Mouse (Mus musculus) G1E-ER4 (cell line): Measurements from ENCODE around the gene Polr2c. TPM values are rescaled to one million over a fixed set of nuclear protein-coding genes. Genes with fewer than 3 reads are reported as not detected.

Source experiments
- GATA1 ChIP-seq: IDR thresholded peaks from one replicate; pipeline ENCODE4 v1.8.0; 2012; ENCODE audit warnings: low read length, inconsistent platforms
- polyA plus RNA-seq: library from polyadenylated mRNA; stranded (reverse); fragments of >175 nt; gene quantifications from 2 replicates; pipeline ENCODE4 v1.2.3, GENCODE M21; 2012

Gene Polr2c
- polyA plus RNA-seq, 1 experiment: 30.8 TPM

DNA sequence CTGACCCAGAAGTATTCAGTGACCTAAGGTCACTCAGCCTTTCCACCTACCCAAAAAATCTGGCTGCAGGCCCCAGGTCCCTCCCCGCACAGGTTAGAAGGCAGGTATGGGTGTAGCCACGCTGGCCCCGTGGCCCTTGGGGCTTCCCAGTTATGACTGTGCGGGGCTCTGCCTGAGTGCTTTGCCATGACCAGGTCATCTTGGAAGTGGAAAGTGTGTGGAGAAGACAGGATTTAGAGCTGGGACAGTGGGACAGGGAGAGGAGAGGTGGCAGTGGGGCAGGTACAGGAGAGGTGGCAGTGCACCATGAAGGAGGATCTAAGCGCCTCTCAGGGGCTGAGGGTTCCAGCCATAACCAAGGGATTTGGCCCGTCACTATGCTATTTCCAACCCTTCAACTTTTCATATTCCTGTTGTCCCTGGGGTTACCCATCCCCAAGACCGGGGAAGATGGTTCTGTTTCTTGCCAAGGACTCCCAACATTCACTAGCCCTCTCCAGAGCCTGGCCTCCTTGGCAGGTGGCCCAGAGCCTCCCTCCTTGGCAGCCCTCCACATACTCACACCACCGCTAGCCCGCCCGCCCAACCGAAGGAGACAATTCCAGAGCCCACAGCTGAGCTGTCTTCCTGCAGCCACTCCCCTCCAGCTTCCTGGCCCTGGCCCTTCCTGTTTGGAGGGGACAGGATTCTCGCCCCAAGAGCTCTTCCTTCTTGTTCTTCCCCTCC lies 47.4 kb downstream of the Polr2c start:
- no peak for TF ChIP-seq GATA1

GRCm38 (mm10) chr8:94907591-94908300 lies 50.5 kb downstream of the Polr2c start:
- TF ChIP-seq GATA1: no peak

GRCm38 (mm10) chr8:94908847-94909246 lies 51.6 kb downstream of the Polr2c start:
- no peak for TF ChIP-seq GATA1

- no peak for TF ChIP-seq GATA1
Observed at GRCm38 (mm10) chr8:94913061-94913660, 55.9 kb downstream of the Polr2c start.

GRCm38 (mm10) chr8:94914256-94914655 lies 57.0 kb downstream of the Polr2c start:
- TF ChIP-seq GATA1: no peak

GRCm38 (mm10) chr8:94914701-94915101 lies 57.5 kb downstream of the Polr2c start:
- no peak for TF ChIP-seq GATA1

DNA sequence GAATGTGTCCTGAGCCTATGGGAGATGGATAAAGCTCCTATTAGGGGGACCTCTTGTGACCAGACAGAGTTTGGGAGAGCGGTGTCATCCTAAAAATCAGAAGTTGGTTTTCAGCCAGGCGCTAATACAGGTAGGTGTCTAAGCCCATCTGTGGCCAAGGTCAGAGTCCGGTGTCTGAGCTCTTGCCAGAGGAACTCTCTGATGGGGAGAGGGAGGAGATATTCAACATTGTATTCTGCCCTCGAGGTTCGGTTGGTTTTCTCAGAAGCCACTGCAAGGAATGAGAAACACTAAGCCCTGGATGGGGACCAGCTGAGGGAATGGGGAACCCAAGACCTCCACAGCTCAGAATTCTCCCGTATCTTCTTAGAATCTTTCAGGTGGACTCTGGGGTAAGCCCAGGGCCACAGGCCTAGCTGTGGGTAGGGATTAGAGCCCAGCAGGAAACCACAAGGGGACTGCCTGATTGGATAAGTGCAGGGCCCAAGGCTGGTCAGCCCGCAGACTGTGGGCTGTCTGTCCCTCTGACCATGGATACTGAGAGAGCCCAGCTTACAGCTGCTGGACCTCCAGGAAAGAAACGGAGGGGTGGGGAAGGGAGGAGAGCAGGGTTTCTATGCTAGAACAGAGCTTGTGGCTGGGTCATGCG lies 59.2 kb downstream of the Polr2c start:
- TF ChIP-seq GATA1: no peak

DNA sequence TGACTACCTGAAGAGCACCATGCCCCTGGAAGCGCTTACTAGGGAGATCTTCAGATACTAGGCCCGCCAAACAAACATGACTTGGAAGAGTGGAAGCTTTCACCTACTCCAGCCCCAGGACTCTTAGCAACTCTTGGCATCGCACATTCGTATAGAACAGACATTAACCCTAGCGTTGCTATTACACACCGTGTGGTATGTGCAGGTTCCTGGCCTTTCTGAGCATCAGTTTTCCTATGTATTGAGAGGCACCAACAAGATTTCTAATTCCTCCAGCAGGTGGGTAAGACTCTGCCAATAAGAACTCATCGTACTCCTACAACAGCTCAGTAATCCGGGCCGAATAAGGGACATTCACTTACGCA lies 59.7 kb downstream of the Polr2c start:
- TF ChIP-seq GATA1: no peak

DNA sequence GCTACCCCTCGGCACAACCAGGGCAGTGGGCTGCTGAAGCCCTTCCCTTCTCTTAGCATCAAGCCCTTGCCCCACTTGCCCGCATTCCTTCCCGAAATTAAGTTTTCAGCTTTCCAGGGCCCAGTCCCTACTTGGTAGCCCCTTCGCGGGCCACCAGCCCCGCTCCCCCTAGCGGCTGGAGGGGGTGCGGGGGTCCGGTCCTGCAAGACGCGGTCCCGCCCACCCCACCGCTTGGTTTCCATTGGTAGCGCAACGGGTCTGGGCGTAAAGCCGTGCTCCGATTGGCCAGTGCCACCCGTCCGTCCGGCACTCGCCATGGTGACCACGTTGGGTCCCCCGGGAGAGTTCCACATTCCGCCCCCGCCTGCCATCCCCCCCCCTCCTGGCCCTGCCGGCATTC lies 60.1 kb downstream of the Polr2c start:
- no peak for TF ChIP-seq GATA1

GRCm38 (mm10) chr8:94917851-94918495 lies 60.7 kb downstream of the Polr2c start, which contains the start of gene Ccdc102a:
Ccdc102a (minus strand) TSS chr8:94918098.
- TF ChIP-seq GATA1: no peak

GRCm38 (mm10) chr8:94919256-94919655 lies 62.0 kb downstream of the Polr2c start:
- no peak for TF ChIP-seq GATA1

DNA sequence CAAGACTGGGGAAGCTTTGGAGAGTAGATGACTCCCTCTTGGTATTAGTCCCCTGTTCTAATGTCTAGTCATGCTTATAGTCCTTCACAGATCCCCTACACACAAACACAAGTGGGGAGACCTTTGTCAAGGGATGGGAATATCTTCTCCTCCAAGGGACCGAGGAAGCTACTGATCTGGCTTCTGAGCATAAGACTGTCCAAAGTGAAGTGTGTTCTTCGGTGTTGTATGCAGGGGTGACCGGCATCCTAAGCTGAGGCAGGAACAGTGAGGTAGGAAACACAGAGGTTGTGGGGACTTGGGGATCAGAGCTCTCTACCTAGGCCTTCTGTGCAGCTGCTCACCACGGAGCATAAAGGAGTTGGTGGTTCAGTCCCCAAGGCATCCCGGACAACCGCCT lies 64.9 kb downstream of the Polr2c start:
- TF ChIP-seq GATA1: no peak

DNA sequence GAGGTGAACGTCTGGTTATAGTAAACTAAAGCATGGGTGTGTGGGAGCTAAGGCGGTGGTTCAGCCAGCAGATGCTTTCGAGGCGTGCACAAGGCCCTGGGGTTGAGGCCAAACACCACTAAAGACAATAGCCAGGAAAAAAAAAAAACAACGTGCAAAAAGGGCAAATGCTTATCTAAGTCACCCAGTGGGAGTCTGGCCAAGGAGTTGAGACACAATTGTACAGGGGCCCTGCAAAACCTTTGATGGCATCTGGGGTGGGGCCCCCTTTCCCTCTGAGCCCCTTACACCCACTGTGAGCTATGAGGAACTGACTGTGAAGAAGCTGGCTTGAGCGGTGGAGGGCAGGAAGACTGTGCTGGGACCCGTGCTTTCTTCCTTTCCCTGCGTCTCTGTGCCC lies 65.4 kb downstream of the Polr2c start:
- TF ChIP-seq GATA1: no peak

Other genes with a start within 250 kb of the Polr2c start
- 91.2 and 237 TPM in 2 replicates for gene Arl2bp, start 190.8 kb upstream of the Polr2c start, polyA plus RNA-seq
- not detected in 2 replicates for gene Pllp, start 161.2 kb upstream of the Polr2c start, polyA plus RNA-seq
- gene Ccl22, start 111.9 kb upstream of the Polr2c start, polyA plus RNA-seq: not detected in 2 replicates
- not detected in 2 replicates for gene Cx3cl1, start 85.4 kb upstream of the Polr2c start, polyA plus RNA-seq
- gene Ccl17, start 47.0 kb upstream of the Polr2c start, polyA plus RNA-seq: not detected in 2 replicates
- 129 and 234 TPM in 2 replicates for gene Coq9, start 19.1 kb upstream of the Polr2c start, polyA plus RNA-seq
- 268 and 743 TPM in 2 replicates for gene Ciapin1, start 19.1 kb upstream of the Polr2c start, polyA plus RNA-seq
- 0.15 and 0.22 TPM in 2 replicates for gene Dok4, start 18.9 kb downstream of the Polr2c start, polyA plus RNA-seq
- 1.4 and 1.6 TPM in 2 replicates for gene Ccdc102a, start 60.6 kb downstream of the Polr2c start, polyA plus RNA-seq
- gene Adgrg5, start 66.2 kb downstream of the Polr2c start, polyA plus RNA-seq: not detected in 2 replicates
- 124 and 249 TPM in 2 replicates for gene Adgrg1, start 117.3 kb downstream of the Polr2c start, polyA plus RNA-seq
- gene Adgrg3, start 160.2 kb downstream of the Polr2c start, polyA plus RNA-seq: 0.18 TPM in 1 of 2 replicates, not detected in the other
- not detected in 2 replicates for gene Drc7, start 197.7 kb downstream of the Polr2c start, polyA plus RNA-seq
- 31.7 and 45.0 TPM in 2 replicates for gene Katnb1, start 223.7 kb downstream of the Polr2c start, polyA plus RNA-seq